Comparison of ENCODE assay signal across 10 mouse cellular contexts in the genomic region with DNA sequence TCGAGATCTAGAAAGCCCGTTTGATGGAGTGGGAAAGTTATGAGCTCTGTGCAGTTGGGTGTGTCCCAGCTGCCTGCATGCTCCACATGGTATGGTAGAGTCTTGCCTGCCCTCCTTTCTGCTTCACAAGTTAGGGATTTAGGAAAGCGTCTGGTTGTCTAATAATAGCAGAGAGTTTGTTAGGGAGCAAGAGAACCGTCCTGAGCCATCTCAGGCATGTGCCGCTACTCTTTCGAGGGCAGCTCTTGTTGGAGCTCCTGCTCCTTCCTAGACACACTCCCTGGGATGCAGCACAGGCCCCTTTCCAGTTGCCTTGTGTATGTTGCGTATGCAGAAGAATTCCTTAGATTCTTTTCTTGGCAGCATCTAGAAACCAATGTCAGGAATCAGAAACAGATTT.
DNase-seq lines count a peak whose midpoint lies in the region; ATAC-seq lines count a peak whose summit lies in the region.
"Had no signal": no experiment of that assay in that cellular context is flagged by ENCODE, and none has a peak within 500 bp of the region (broad histone marks: within the 10 kb centered on the region; RNA-seq: fewer than 3 reads in every experiment).

No protein-coding gene starts in this region.

- no peaks in the 10 kb centered on the region for H3K27me3 ChIP-seq in heart, embryonic 16.5 days (ENCODE audit: control insufficient read depth, insufficient read depth, low read length)
- no peaks in the 10 kb centered on the region for H3K27me3 ChIP-seq in lung, embryonic 16.5 days (ENCODE audit: control insufficient read depth, insufficient read depth, low read depth, low read length)
- H3K27me3 ChIP-seq in forebrain, embryonic 16.5 days (replicated peaks; ENCODE audit: control insufficient read depth, insufficient read depth, low read length), result no peaks in the 10 kb centered on the region
- H3K27me3 ChIP-seq: midbrain, embryonic 13.5 days; neural tube, embryonic 13.5 days had no signal

- DNase-seq in heart, adult 11 months, result no peak
- no peak for DNase-seq in lung, postnatal 10 days
- no peak for DNase-seq in spleen, postnatal 14 days (ENCODE audit: low spot score in 2 of 2)
- no peak for DNase-seq in adrenal gland, postnatal 14 days
- DNase-seq: right cerebral cortex, postnatal 14 days had no signal

- H3K4me1 ChIP-seq in heart, embryonic 16.5 days (ENCODE audit: control insufficient read depth, insufficient read depth, low read length), result peaks cover 44% of the 10 kb centered on the region
- peaks cover 16% of the 10 kb centered on the region for H3K4me1 ChIP-seq in lung, embryonic 16.5 days (replicated peaks; ENCODE audit: control insufficient read depth, insufficient read depth, low read length)
- H3K4me1 ChIP-seq in forebrain, embryonic 16.5 days (replicated peaks; ENCODE audit: control insufficient read depth, insufficient read depth, low read length), result peaks cover 18% of the 10 kb centered on the region

- H3K9me3 ChIP-seq in heart, embryonic 16.5 days (replicated peaks; ENCODE audit: control insufficient read depth, low read length), result no peaks in the 10 kb centered on the region
- H3K9me3 ChIP-seq in lung, embryonic 16.5 days (ENCODE audit: control insufficient read depth, low read length), result no peaks in the 10 kb centered on the region
- H3K9me3 ChIP-seq in forebrain, embryonic 16.5 days (ENCODE audit: control insufficient read depth, low read length), result no peaks in the 10 kb centered on the region
- H3K9me3 ChIP-seq: midbrain, embryonic 13.5 days; neural tube, embryonic 13.5 days had no signal

- 26% methylated on average over 7 of the region's 7 CpGs for WGBS in heart, embryonic 16.5 days
- 21% methylated on average over 7 of the region's 7 CpGs for WGBS in lung, embryonic 16.5 days
- 44% methylated on average over 7 of the region's 7 CpGs for WGBS in forebrain, embryonic 16.5 days

- H3K4me3 ChIP-seq in heart, embryonic 16.5 days (ENCODE audit: low read length), result no peak overlapping the region
- no peak overlapping the region for H3K4me3 ChIP-seq in lung, embryonic 16.5 days (ENCODE audit: low read length)
- no peak overlapping the region for H3K4me3 ChIP-seq in forebrain, embryonic 16.5 days (replicated peaks; ENCODE audit: low read length)
- H3K4me3 ChIP-seq: midbrain, embryonic 13.5 days; neural tube, embryonic 13.5 days had no signal

- peak overlapping the region; percentile 26; the same call in 1 of the 2 replicates for H3K4me2 ChIP-seq in heart, embryonic 16.5 days (ENCODE audit: low read depth, low read length)
- H3K4me2 ChIP-seq in lung, embryonic 16.5 days (ENCODE audit: low read depth, low read length), result no peak overlapping the region
- no peak overlapping the region for H3K4me2 ChIP-seq in forebrain, embryonic 16.5 days (ENCODE audit: low read length)
- H3K4me2 ChIP-seq: midbrain, embryonic 13.5 days; neural tube, embryonic 13.5 days had no signal

- H3K36me3 ChIP-seq in heart, embryonic 16.5 days (ENCODE audit: control insufficient read depth, insufficient read depth), result no peaks in the 10 kb centered on the region
- H3K36me3 ChIP-seq in lung, embryonic 16.5 days (ENCODE audit: control insufficient read depth, insufficient read depth, low read length), result no peaks in the 10 kb centered on the region
- H3K36me3 ChIP-seq in forebrain, embryonic 16.5 days (ENCODE audit: control insufficient read depth, insufficient read depth), result no peaks in the 10 kb centered on the region
- H3K36me3 ChIP-seq: midbrain, embryonic 13.5 days; neural tube, embryonic 13.5 days had no signal

- no peak for ATAC-seq in heart, embryonic 16.5 days (replicated peaks; ENCODE audit: extremely low read depth, insufficient read depth, low FRiP score)
- peak; percentile 51 for ATAC-seq in lung, embryonic 16.5 days (ENCODE audit: low read depth)
- 0 out of 2 replicates have a peak, but pooled peaks have one; percentile 16 for ATAC-seq in forebrain, embryonic 16.5 days
- ATAC-seq: midbrain, embryonic 13.5 days had no signal

- peak overlapping the region; percentile 82 for H3K27ac ChIP-seq in heart, embryonic 16.5 days (ENCODE audit: low read length)
- peak overlapping the region; percentile 66 for H3K27ac ChIP-seq in lung, embryonic 16.5 days (ENCODE audit: low read length)
- no peak overlapping the region for H3K27ac ChIP-seq in forebrain, embryonic 16.5 days (ENCODE audit: low read length)
- H3K27ac ChIP-seq: midbrain, embryonic 13.5 days; neural tube, embryonic 13.5 days had no signal

- H3K9ac ChIP-seq in heart, embryonic 16.5 days (ENCODE audit: low read length), result peak overlapping the region; percentile 34
- H3K9ac ChIP-seq in lung, embryonic 16.5 days (ENCODE audit: low read length), result no peak overlapping the region
- no peak overlapping the region for H3K9ac ChIP-seq in forebrain, embryonic 16.5 days (replicated peaks; ENCODE audit: low read depth, low read length)
- H3K9ac ChIP-seq: midbrain, embryonic 13.5 days; neural tube, embryonic 13.5 days had no signal
